Mouse (Mus musculus): Measurements from ENCODE around the gene St6galnac3.
"Not testable (repeated sequence)": the region's sequence is repeated elsewhere in the genome, so short reads cannot be mapped to it uniquely, and the experiment has no call there.

St6galnac3 gene

GRCm38 (mm10) chr3:153724701-153725668 lies at the start of gene St6galnac3:
Gene St6galnac3, minus strand, starts transcription at chr3:153725174.
- peak; percentile 60 to 77 for DNase-seq (ENCODE audit: low spot score in 2 of 2)

- no peak for DNase-seq (ENCODE audit: low spot score in 2 of 2)
These were observed 49.6 kb upstream of the St6galnac3 start for GRCm38 (mm10) chr3:153774568-153774967.

GRCm38 (mm10) chr3:153771479-153771878 lies 46.5 kb upstream of the St6galnac3 start:
- DNase-seq (ENCODE audit: low spot score in 2 of 2), result no peak

GRCm38 (mm10) chr3:153770573-153770972 lies 45.6 kb upstream of the St6galnac3 start:
- no peak for DNase-seq (ENCODE audit: low spot score in 2 of 2)

GRCm38 (mm10) chr3:153769220-153769619 lies 44.2 kb upstream of the St6galnac3 start:
- DNase-seq (ENCODE audit: low spot score in 2 of 2), result no peak

- DNase-seq (ENCODE audit: low spot score in 2 of 2), result no peak
These were observed 40.2 kb upstream of the St6galnac3 start for GRCm38 (mm10) chr3:153765171-153765570.

GRCm38 (mm10) chr3:153764760-153765159 lies 39.8 kb upstream of the St6galnac3 start:
- DNase-seq (ENCODE audit: low spot score in 2 of 2), result no peak

GRCm38 (mm10) chr3:153761171-153761570 lies 36.2 kb upstream of the St6galnac3 start:
- DNase-seq (ENCODE audit: low spot score in 2 of 2), result no peak

GRCm38 (mm10) chr3:153759269-153759668 lies 34.3 kb upstream of the St6galnac3 start:
- DNase-seq (ENCODE audit: low spot score in 2 of 2), result no peak

GRCm38 (mm10) chr3:153756500-153756996 lies 31.6 kb upstream of the St6galnac3 start:
- DNase-seq (ENCODE audit: low spot score in 2 of 2), result no peak

- DNase-seq (ENCODE audit: low spot score in 2 of 2), result not testable (repeated sequence)
These were observed 30.9 kb upstream of the St6galnac3 start for GRCm38 (mm10) chr3:153755785-153756326.

- DNase-seq (ENCODE audit: low spot score in 2 of 2), result no peak
These were observed 26.5 kb upstream of the St6galnac3 start for GRCm38 (mm10) chr3:153751435-153751834.

GRCm38 (mm10) chr3:153749359-153749758 lies 24.4 kb upstream of the St6galnac3 start:
- no peak for DNase-seq (ENCODE audit: low spot score in 2 of 2)

- no peak for DNase-seq (ENCODE audit: low spot score in 2 of 2)
These were observed 23.3 kb upstream of the St6galnac3 start for GRCm38 (mm10) chr3:153748293-153748692.

- DNase-seq (ENCODE audit: low spot score in 2 of 2), result no peak
These were observed 20.1 kb upstream of the St6galnac3 start for GRCm38 (mm10) chr3:153745099-153745498.

GRCm38 (mm10) chr3:153744447-153744846 lies 19.5 kb upstream of the St6galnac3 start:
- no peak for DNase-seq (ENCODE audit: low spot score in 2 of 2)

- DNase-seq (ENCODE audit: low spot score in 2 of 2), result no peak
These were observed 16.8 kb upstream of the St6galnac3 start for GRCm38 (mm10) chr3:153741800-153742199.

- DNase-seq (ENCODE audit: low spot score in 2 of 2), result no peak
These were observed 14.4 kb upstream of the St6galnac3 start for GRCm38 (mm10) chr3:153739351-153739750.

GRCm38 (mm10) chr3:153738421-153738820 lies 13.4 kb upstream of the St6galnac3 start:
- DNase-seq (ENCODE audit: low spot score in 2 of 2), result no peak

GRCm38 (mm10) chr3:153736756-153737280 lies 11.8 kb upstream of the St6galnac3 start:
- no peak for DNase-seq (ENCODE audit: low spot score in 2 of 2)

GRCm38 (mm10) chr3:153735796-153736549 lies 11.0 kb upstream of the St6galnac3 start:
- DNase-seq (ENCODE audit: low spot score in 2 of 2), result no peak

GRCm38 (mm10) chr3:153734741-153735140 lies 9.8 kb upstream of the St6galnac3 start:
- DNase-seq (ENCODE audit: low spot score in 2 of 2), result no peak

Measured in frontal cortex, postnatal 14 days (tissue).